Mouse (Mus musculus) ES-Bruce4 (cell line): ENCODE measurements around the gene Plekha6. TPM values are rescaled to one million over a fixed set of nuclear protein-coding genes. Genes with fewer than 3 reads are reported as not detected.

Experiments
- H3K27ac ChIP-seq: 2 replicates; pipeline ENCODE4 v1.5.1; 2012; ENCODE audit warnings: low read length, inconsistent platforms; ENCODE audit not compliant: insufficient read depth
- H3K27me3 ChIP-seq: 2 replicates; pipeline ENCODE4 v1.6.1; 2012; ENCODE audit warnings: mild to moderate bottlenecking, low read length, inconsistent platforms; ENCODE audit not compliant: control insufficient read depth, poor library complexity, insufficient read depth, severe bottlenecking
- H3K36me3 ChIP-seq: 2 replicates; pipeline ENCODE4 v1.6.1; 2012; ENCODE audit warnings: inconsistent platforms, mild to moderate bottlenecking, low read length, moderate library complexity; ENCODE audit not compliant: control insufficient read depth, poor library complexity, insufficient read depth, severe bottlenecking
- H3K4me1 ChIP-seq: one replicate; pipeline ENCODE4 v1.8.1; 2011; ENCODE audit warnings: low read length; ENCODE audit not compliant: control insufficient read depth, insufficient read depth
- H3K4me3 ChIP-seq: 2 replicates; pipeline ENCODE4 v1.5.1; 2011; ENCODE audit warnings: low read depth, mild to moderate bottlenecking, low read length
- H3K9ac ChIP-seq: 2 replicates; pipeline ENCODE4 v1.6.1; 2012; ENCODE audit warnings: low read depth, mild to moderate bottlenecking, inconsistent platforms; ENCODE audit not compliant: poor library complexity, severe bottlenecking
- H3K9me3 ChIP-seq: replicated peaks from 2 replicates; pipeline ENCODE4 v1.6.1; 2012; ENCODE audit warnings: mild to moderate bottlenecking, low read length, inconsistent platforms; ENCODE audit not compliant: control insufficient read depth, poor library complexity, insufficient read depth, severe bottlenecking
- CTCF ChIP-seq: IDR thresholded peaks from one replicate; pipeline ENCODE4 v1.8.1; 2011; ENCODE audit warnings: low read depth, low read length
- EP300 ChIP-seq: IDR thresholded peaks from 2 replicates; pipeline ENCODE4 v1.6.1; 2011; ENCODE audit warnings: low read depth, low read length; ENCODE audit not compliant: insufficient read depth
- POLR2A ChIP-seq: IDR thresholded peaks from one replicate; pipeline ENCODE4 v1.8.1; 2011; ENCODE audit warnings: low read length; ENCODE audit not compliant: insufficient read depth
- polyA plus RNA-seq: library from polyadenylated mRNA; stranded (reverse); fragments of >200 nt; gene quantifications from 2 replicates; pipeline ENCODE4 v1.2.4, GENCODE M21; 2011; ENCODE audit warnings: low read depth; ENCODE audit not compliant: missing spikeins, insufficient read depth, insufficient read length

Plekha6 gene
- polyA plus RNA-seq, 1 experiment: 1.3 TPM

- Histone ChIP-seq H3K27ac (no peak overlapping the region), H3K36me3 (no peaks in the 10 kb centered on the region), H3K27me3 (no peaks in the 10 kb centered on the region), H3K4me1 (no peaks in the 10 kb centered on the region), H3K9me3 (no peaks in the 10 kb centered on the region), H3K4me3 (no peak overlapping the region), H3K9ac (no peak overlapping the region)
- peak; percentile 72 for TF ChIP-seq CTCF
- TF ChIP-seq EP300: no peak
- TF ChIP-seq POLR2A: no peak
These were observed 147.2 kb downstream of the Plekha6 start for GRCm38 (mm10) chr1:133311240-133311639.

- Histone ChIP-seq H3K27me3 (no peaks in the 10 kb centered on the region), H3K27ac (no peak overlapping the region), H3K4me1 (no peaks in the 10 kb centered on the region), H3K9ac (no peak overlapping the region), H3K4me3 (no peak overlapping the region), H3K9me3 (no peaks in the 10 kb centered on the region), H3K36me3 (no peaks in the 10 kb centered on the region)
- TF ChIP-seq EP300: no peak
These were observed 147.9 kb downstream of the Plekha6 start for GRCm38 (mm10) chr1:133311946-133312345.

GRCm38 (mm10) chr1:133314364-133314763 lies 150.4 kb downstream of the Plekha6 start:
- no peak overlapping the region for H3K27ac ChIP-seq
- H3K9ac ChIP-seq: no peak overlapping the region
- no peaks in the 10 kb centered on the region for H3K9me3 ChIP-seq
- H3K36me3 ChIP-seq: no peaks in the 10 kb centered on the region
- H3K4me1 ChIP-seq: no peaks in the 10 kb centered on the region
- peak; percentile 93 for TF ChIP-seq CTCF
- no peak for TF ChIP-seq EP300
- no peaks in the 10 kb centered on the region for H3K27me3 ChIP-seq
- no peak overlapping the region for H3K4me3 ChIP-seq

GRCm38 (mm10) chr1:133315775-133316174 lies 151.8 kb downstream of the Plekha6 start:
- H3K4me3 ChIP-seq: no peak overlapping the region
- no peaks in the 10 kb centered on the region for H3K4me1 ChIP-seq
- H3K9me3 ChIP-seq: no peaks in the 10 kb centered on the region
- TF ChIP-seq EP300 (no peak), CTCF (no peak), POLR2A (no peak)
- no peaks in the 10 kb centered on the region for H3K27me3 ChIP-seq
- no peaks in the 10 kb centered on the region for H3K36me3 ChIP-seq
- no peak overlapping the region for H3K27ac ChIP-seq
- H3K9ac ChIP-seq: no peak overlapping the region

- no peaks in the 10 kb centered on the region for H3K36me3 ChIP-seq
- H3K9ac ChIP-seq: no peak overlapping the region
- no peaks in the 10 kb centered on the region for H3K27me3 ChIP-seq
- no peak overlapping the region for H3K27ac ChIP-seq
- TF ChIP-seq EP300 (no peak), CTCF (peak; percentile 8), POLR2A (no peak)
- no peak overlapping the region for H3K4me3 ChIP-seq
- H3K4me1 ChIP-seq: no peaks in the 10 kb centered on the region
- no peaks in the 10 kb centered on the region for H3K9me3 ChIP-seq
These were observed 152.6 kb downstream of the Plekha6 start for GRCm38 (mm10) chr1:133316577-133316976.

GRCm38 (mm10) chr1:133317149-133317548 lies 153.1 kb downstream of the Plekha6 start:
- Histone ChIP-seq H3K27ac (no peak overlapping the region), H3K36me3 (no peaks in the 10 kb centered on the region), H3K4me1 (no peaks in the 10 kb centered on the region), H3K9ac (no peak overlapping the region), H3K4me3 (no peak overlapping the region), H3K9me3 (no peaks in the 10 kb centered on the region), H3K27me3 (no peaks in the 10 kb centered on the region)
- no peak for TF ChIP-seq CTCF
- TF ChIP-seq EP300: no peak
- TF ChIP-seq POLR2A: no peak
